Comparison of ENCODE assay signal across 9 mouse cellular contexts in genomic region chr2:68364181-68364900, GRCm38 (mm10).
DNase-seq lines count a peak whose midpoint lies in the region; ATAC-seq and TF ChIP-seq lines count a peak whose summit lies in the region.
"Had no signal": no experiment of that assay in that cellular context is flagged by ENCODE, and none has a peak within 500 bp of the region (broad histone marks: within the 10 kb centered on the region; RNA-seq: fewer than 3 reads in every experiment).

No protein-coding gene starts in this region.

- DNase-seq in MEL (ENCODE audit: low read depth, low spot score): peak; percentile 7
- peak; percentile 76 for DNase-seq in brain, adult 2 months (ENCODE audit: low read depth, low spot score)
- DNase-seq in hindbrain, postnatal 0 days (ENCODE audit: low spot score): peak; percentile 82
- peak; percentile 44 to 51 for DNase-seq in left cerebral cortex, adult 2 months (ENCODE audit: extremely low spot score in 1 of 2, low spot score in 2 of 2)
- peak; percentile 92 for DNase-seq in midbrain, embryonic 11.5 days (ENCODE audit: low spot score, missing footprints)
- peak; percentile 66 for DNase-seq in thymus, adult 2 months

- 16% methylated on average over 12 of the region's 12 CpGs for WGBS in forebrain, embryonic 12.5 days
- 15% methylated on average over 12 of the region's 12 CpGs for WGBS in hindbrain, postnatal 0 days
- WGBS in midbrain, embryonic 11.5 days: 15% methylated on average over 12 of the region's 12 CpGs
- WGBS in thymus, adult 2 months: 18% methylated on average over 12 of the region's 12 CpGs

- no peak overlapping the region for H3K9ac ChIP-seq in MEL (ENCODE audit: control insufficient read depth, low read depth, low read length, poor library complexity, severe bottlenecking)
- H3K9ac ChIP-seq in forebrain, embryonic 12.5 days: no peak overlapping the region
- no peak overlapping the region for H3K9ac ChIP-seq in hindbrain, postnatal 0 days (replicated peaks; ENCODE audit: low read length)
- 0 out of 2 replicates have a peak overlapping the region, but pooled peaks have one; percentile 27 for H3K9ac ChIP-seq in midbrain, embryonic 11.5 days (ENCODE audit: low read length)

- peak; percentile 6; the same call in 1 of the 2 replicates for TF ChIP-seq RAD21 in MEL (IDR thresholded peaks at IDR 0.05; ENCODE audit: low read depth, low read length)

- no peaks in the 10 kb centered on the region for H3K9me3 ChIP-seq in MEL (replicated peaks; ENCODE audit: insufficient read depth, low read length)
- no peaks in the 10 kb centered on the region for H3K9me3 ChIP-seq in forebrain, embryonic 12.5 days
- no peaks in the 10 kb centered on the region for H3K9me3 ChIP-seq in hindbrain, postnatal 0 days (ENCODE audit: low read length)
- no peaks in the 10 kb centered on the region for H3K9me3 ChIP-seq in midbrain, embryonic 11.5 days (ENCODE audit: control insufficient read depth, low read length)

- TF ChIP-seq POLR2A in MEL (IDR thresholded peaks at IDR 0.05; ENCODE audit: control insufficient read depth in 1 of 2, insufficient read depth in 1 of 2, low read depth in 1 of 2, low read length in 2 of 2, poor library complexity in 1 of 2): no peak
- no peak for TF ChIP-seq POLR2A in thymus, adult 2 months (IDR thresholded peaks at IDR 0.05; ENCODE audit: control insufficient read depth, extremely low read depth, insufficient read depth, low read length, poor library complexity)

- H3K4me1 ChIP-seq in MEL (ENCODE audit: control insufficient read depth in 1 of 2, insufficient read depth in 2 of 2, low read length in 2 of 2): no peaks in the 10 kb centered on the region
- peaks cover 60% of the 10 kb centered on the region for H3K4me1 ChIP-seq in forebrain, embryonic 12.5 days
- H3K4me1 ChIP-seq in hindbrain, postnatal 0 days (ENCODE audit: insufficient read depth, low read length): peaks cover 13% of the 10 kb centered on the region
- peaks cover 37% of the 10 kb centered on the region for H3K4me1 ChIP-seq in midbrain, embryonic 11.5 days (ENCODE audit: control insufficient read depth, insufficient read depth, low read length)
- H3K4me1 ChIP-seq in thymus, adult 2 months (replicated peaks; ENCODE audit: control insufficient read depth, insufficient read depth, low read length): peaks cover 12% of the 10 kb centered on the region

- intact Hi-C loops in left cerebral cortex, adult 2 months (cut with DNase I): loop anchor here (1.0 to 2.0 kb wide), 3 partner anchors 105 to 392 kb away; no protein-coding TSS in a partner anchor

- H3K27me3 ChIP-seq in MEL (ENCODE audit: control insufficient read depth in 1 of 2, insufficient read depth in 2 of 2, low read length in 2 of 2): no peaks in the 10 kb centered on the region
- H3K27me3 ChIP-seq in forebrain, embryonic 12.5 days: no peaks in the 10 kb centered on the region
- no peaks in the 10 kb centered on the region for H3K27me3 ChIP-seq in hindbrain, postnatal 0 days (ENCODE audit: insufficient read depth, low read length)
- no peaks in the 10 kb centered on the region for H3K27me3 ChIP-seq in midbrain, embryonic 11.5 days (ENCODE audit: control insufficient read depth, insufficient read depth, low read length)
- no peaks in the 10 kb centered on the region for H3K27me3 ChIP-seq in thymus, adult 2 months (ENCODE audit: control insufficient read depth, insufficient read depth, low read length)

- no peak overlapping the region for H3K4me3 ChIP-seq in MEL (ENCODE audit: control insufficient read depth in 1 of 2, insufficient read depth in 1 of 2, low read depth in 2 of 2, low read length in 2 of 2)
- H3K4me3 ChIP-seq in forebrain, embryonic 12.5 days (replicated peaks): 0 out of 2 replicates have a peak overlapping the region, but pooled peaks have one; percentile 10
- no peak overlapping the region for H3K4me3 ChIP-seq in hindbrain, postnatal 0 days (ENCODE audit: low read length)
- H3K4me3 ChIP-seq in left cerebral cortex, adult 2 months: no peak overlapping the region
- 0 out of 2 replicates have a peak overlapping the region, but pooled peaks have one; percentile 1 for H3K4me3 ChIP-seq in midbrain, embryonic 11.5 days (ENCODE audit: low read depth, low read length)
- H3K4me3 ChIP-seq in thymus, adult 2 months (ENCODE audit: control insufficient read depth, insufficient read depth, low read length): no peak overlapping the region

- H3K4me2 ChIP-seq in forebrain, embryonic 12.5 days: peak overlapping the region; percentile 39
- no peak overlapping the region for H3K4me2 ChIP-seq in hindbrain, postnatal 0 days (ENCODE audit: low read depth, low read length)
- peak overlapping the region; percentile 53 for H3K4me2 ChIP-seq in midbrain, embryonic 11.5 days

- peak; percentile 3 to 25 (median 6); a peak in 4 of 6 replicates for TF ChIP-seq CTCF in MEL (IDR thresholded peaks at IDR 0.05 in 2 of 3, conservative IDR thresholded peaks at IDR 0.05 in 1 of 3; ENCODE audit: control insufficient read depth in 1 of 3, insufficient read depth in 1 of 3, low read depth in 2 of 3, low read length in 3 of 3, poor library complexity in 1 of 3, severe bottlenecking in 1 of 3)
- peak; percentile 87 for TF ChIP-seq CTCF in hindbrain, postnatal 0 days (IDR thresholded peaks at IDR 0.05; ENCODE audit: low read depth)
- TF ChIP-seq CTCF in left cerebral cortex, adult 2 months (IDR thresholded peaks at IDR 0.05): peak; percentile 84
- no peak for TF ChIP-seq CTCF in thymus, adult 2 months (IDR thresholded peaks at IDR 0.05; ENCODE audit: borderline replicate concordance, control insufficient read depth, extremely low read depth, insufficient read depth, low read length, poor library complexity)

- no peak overlapping the region for H3K27ac ChIP-seq in MEL (ENCODE audit: control insufficient read depth, low read depth, low read length)
- H3K27ac ChIP-seq in forebrain, embryonic 12.5 days: no peak overlapping the region
- H3K27ac ChIP-seq in hindbrain, postnatal 0 days: no peak overlapping the region
- no peak overlapping the region for H3K27ac ChIP-seq in left cerebral cortex, adult 2 months
- no peak overlapping the region for H3K27ac ChIP-seq in midbrain, embryonic 11.5 days (ENCODE audit: low read depth, low read length)
- no peak overlapping the region for H3K27ac ChIP-seq in thymus, adult 2 months (ENCODE audit: control insufficient read depth, insufficient read depth, low read length)
- H3K27ac ChIP-seq: macrophage had no signal

- no peaks in the 10 kb centered on the region for H3K36me3 ChIP-seq in MEL (ENCODE audit: control insufficient read depth in 1 of 2, insufficient read depth in 2 of 2, low read length in 2 of 2)
- no peaks in the 10 kb centered on the region for H3K36me3 ChIP-seq in forebrain, embryonic 12.5 days (replicated peaks)
- H3K36me3 ChIP-seq in hindbrain, postnatal 0 days (ENCODE audit: insufficient read depth, low read length): no peaks in the 10 kb centered on the region
- no peaks in the 10 kb centered on the region for H3K36me3 ChIP-seq in midbrain, embryonic 11.5 days (ENCODE audit: control insufficient read depth, insufficient read depth, low read length)
- no peaks in the 10 kb centered on the region for H3K36me3 ChIP-seq in thymus, adult 2 months (ENCODE audit: control insufficient read depth, insufficient read depth, low read length)

- no peaks in the 10 kb centered on the region for H3K79me2 ChIP-seq in MEL (ENCODE audit: control insufficient read depth, insufficient read depth, low read length, poor library complexity)

- TF ChIP-seq EP300 in MEL (IDR thresholded peaks at IDR 0.05; ENCODE audit: low read depth in 1 of 2, low read length in 2 of 2): no peak

- peak; percentile 31; the same call in 1 of the 2 replicates for ATAC-seq in forebrain, embryonic 12.5 days (ENCODE audit: low FRiP score)
- ATAC-seq in hindbrain, postnatal 0 days: peak; percentile 73
- peak; percentile 20 for ATAC-seq in midbrain, embryonic 11.5 days (ENCODE audit: low FRiP score)
- no peak for ATAC-seq in erythroblast, adult 5-6 weeks (replicated peaks; ENCODE audit: low FRiP score, poor library complexity, severe bottlenecking)

TF ChIP-seq in MEL, 35 proteins besides CTCF, POLR2A, EP300 and RAD21:
- TF ChIP-seq SMC3 (IDR thresholded peaks at IDR 0.05; ENCODE audit: low read depth, low read length) (0 out of 2 replicates have a peak, but pooled peaks have one; percentile 15), TBP (IDR thresholded peaks at IDR 0.05; ENCODE audit: low read depth, low read length) (no peak)
TF ChIP-seq in MEL: peak in this region for 1.

Comparison
In these comparisons a context has a peak if more than half of its experiments do, and no peak if none do; other contexts are left out.
1. DNase-seq: peak in every context shown above with its lines; median percentile 92 in midbrain, embryonic 11.5 days; 82 in hindbrain, postnatal 0 days; 76 in brain, adult 2 months; 66 in thymus, adult 2 months; 48 in left cerebral cortex, adult 2 months; 7 in MEL.
2. H3K4me3 ChIP-seq: peak in forebrain, embryonic 12.5 days (single experiment) and midbrain, embryonic 11.5 days (single experiment); none in MEL (0 of 2), hindbrain, postnatal 0 days (single experiment), left cerebral cortex, adult 2 months (single experiment) and thymus, adult 2 months (single experiment).